Mouse (Mus musculus): Measurements from ENCODE around the gene Hoxd9.

Hoxd9 gene

GRCm38 (mm10) chr2:74699664-74700545 is 2.4 kb downstream of the Hoxd9 start:
- DNase-seq, result no peak

GRCm38 (mm10) chr2:74700546-74701112 is 3.1 kb downstream of the Hoxd9 start:
- DNase-seq, result no peak

- peak; percentile 81 for DNase-seq
Observed at GRCm38 (mm10) chr2:74701949-74702819, 4.7 kb downstream of the Hoxd9 start.

GRCm38 (mm10) chr2:74702820-74703219 is 5.3 kb downstream of the Hoxd9 start:
- DNase-seq, result no peak

- DNase-seq, result no peak
Observed at GRCm38 (mm10) chr2:74703317-74703716, 5.8 kb downstream of the Hoxd9 start.

- no peak for DNase-seq
Observed at GRCm38 (mm10) chr2:74703720-74704392, 6.3 kb downstream of the Hoxd9 start.

GRCm38 (mm10) chr2:74704393-74704998 is 7.0 kb downstream of the Hoxd9 start, which contains the start of gene Hoxd8:
TSS of gene Hoxd8 (plus strand) at chr2:74704615.
- DNase-seq, result peak; percentile 35

GRCm38 (mm10) chr2:74704999-74705466 is 7.5 kb downstream of the Hoxd9 start:
- DNase-seq, result no peak

GRCm38 (mm10) chr2:74705467-74706089 is 8.1 kb downstream of the Hoxd9 start:
- no peak for DNase-seq

GRCm38 (mm10) chr2:74706393-74706960 is 8.9 kb downstream of the Hoxd9 start:
- DNase-seq, result no peak

GRCm38 (mm10) chr2:74707599-74707998 is 10.1 kb downstream of the Hoxd9 start:
- DNase-seq, result no peak

GRCm38 (mm10) chr2:74708676-74709075 is 11.1 kb downstream of the Hoxd9 start:
- DNase-seq, result no peak

GRCm38 (mm10) chr2:74709465-74710419 is 12.2 kb downstream of the Hoxd9 start:
- no peak for DNase-seq

- DNase-seq, result no peak
Observed at GRCm38 (mm10) chr2:74710929-74711543, 13.5 kb downstream of the Hoxd9 start.

GRCm38 (mm10) chr2:74711721-74712621 is 14.4 kb downstream of the Hoxd9 start, which contains the start of the genes Hoxd3 and Hoxd4:
TSS of gene Hoxd3 (plus strand) at chr2:74711927.
TSS of gene Hoxd4 (plus strand) at chr2:74711929.
- no peak for DNase-seq

- DNase-seq, result no peak
Observed at GRCm38 (mm10) chr2:74713239-74714150, 16.0 kb downstream of the Hoxd9 start.

GRCm38 (mm10) chr2:74714156-74714789 is 16.7 kb downstream of the Hoxd9 start:
- no peak for DNase-seq
